Mouse (Mus musculus) limb, embryonic 13.5 days (tissue): ENCODE measurements around the gene Mast4. TPM values are rescaled to one million over a fixed set of nuclear protein-coding genes. Genes with fewer than 3 reads are reported as not detected.

ENCODE experiments used
- ATAC-seq: fragments of 200-750 bp; cut with Nextera tagmentation; 2 replicates; pipeline ENCODE4 v1.8.0; 2017; ENCODE audit warnings: low read depth, moderate number of reproducible peaks, moderate TSS enrichment; ENCODE audit not compliant: low FRiP score
- H3K27ac ChIP-seq: fragments of 300-500 bp; sonication (generic); 2 replicates; pipeline ENCODE4 v1.5.1; 2015; ENCODE audit warnings: inconsistent platforms, mild to moderate bottlenecking, moderate library complexity
- H3K27me3 ChIP-seq: fragments of 300-500 bp; sonication (generic); 2 replicates; pipeline ENCODE4 v1.6.1; 2015; ENCODE audit warnings: mild to moderate bottlenecking, inconsistent platforms
- H3K36me3 ChIP-seq: fragments of 300-500 bp; sonication (generic); 2 replicates; pipeline ENCODE4 v1.6.1; 2015; ENCODE audit warnings: inconsistent platforms, mild to moderate bottlenecking, moderate library complexity
- H3K4me1 ChIP-seq: fragments of 300-500 bp; sonication (generic); 2 replicates; pipeline ENCODE4 v1.6.1; 2015; ENCODE audit warnings: inconsistent platforms
- H3K4me2 ChIP-seq: fragments of 300-500 bp; sonication (generic); replicated peaks from 2 replicates; pipeline ENCODE4 v1.6.1; 2015; ENCODE audit warnings: inconsistent platforms, mild to moderate bottlenecking, moderate library complexity
- H3K4me3 ChIP-seq: fragments of 300-500 bp; sonication (generic); 2 replicates; pipeline ENCODE4 v1.5.1; 2015; ENCODE audit warnings: moderate library complexity, mild to moderate bottlenecking, inconsistent platforms
- H3K9ac ChIP-seq: fragments of 300-500 bp; sonication (generic); 2 replicates; pipeline ENCODE4 v1.6.1; 2015; ENCODE audit warnings: mild to moderate bottlenecking, inconsistent platforms
- H3K9me3 ChIP-seq: fragments of 300-500 bp; sonication (generic); 2 replicates; pipeline ENCODE4 v1.6.1; 2016; ENCODE audit warnings: inconsistent platforms
- WGBS: fragments of 180-500 bp; shearing (Covaris S2); methylation state at CpG from one replicate; pipeline ENCODE4 v1.1.7; 2015; 5-methylcytosine and 5-hydroxymethylcytosine counted together
- polyA plus RNA-seq: library from polyadenylated mRNA; unstranded; fragments of >200 nt; fragmentation: Nextera tagmentation; extraction: Ambion mirVana; gene quantifications from 2 replicates; pipeline ENCODE4 v1.2.1, GENCODE M21; 2015

The Mast4 gene
- polyA plus RNA-seq, 1 experiment from 2014 or later, result 23.2 TPM

GRCm38 (mm10) chr13:102691408-102692150 is 642.7 kb downstream of the Mast4 start:
- no peak overlapping the region for H3K4me2 ChIP-seq
- no peak overlapping the region for H3K9ac ChIP-seq
- no peak overlapping the region for H3K4me3 ChIP-seq
- H3K9me3 ChIP-seq, result no peaks in the 10 kb centered on the region
- H3K4me1 ChIP-seq, result no peaks in the 10 kb centered on the region
- no peak for ATAC-seq
- H3K36me3 ChIP-seq, result no peaks in the 10 kb centered on the region
- 76% methylated on average over 11 of the region's 11 CpGs for WGBS
- H3K27ac ChIP-seq, result no peak overlapping the region
- no peaks in the 10 kb centered on the region for H3K27me3 ChIP-seq

- Histone ChIP-seq H3K9me3 (no peaks in the 10 kb centered on the region), H3K36me3 (no peaks in the 10 kb centered on the region), H3K4me3 (no peak overlapping the region), H3K4me2 (no peak overlapping the region), H3K9ac (no peak overlapping the region), H3K27me3 (no peaks in the 10 kb centered on the region), H3K27ac (no peak overlapping the region), H3K4me1 (no peaks in the 10 kb centered on the region)
- no peak for ATAC-seq
- WGBS, result 83% methylated on average over 5 of the region's 5 CpGs
Observed at GRCm38 (mm10) chr13:102690184-102690583, 644.1 kb downstream of the Mast4 start.

- Histone ChIP-seq H3K4me1 (no peaks in the 10 kb centered on the region), H3K4me3 (no peak overlapping the region), H3K27me3 (no peaks in the 10 kb centered on the region), H3K36me3 (no peaks in the 10 kb centered on the region), H3K4me2 (no peak overlapping the region), H3K27ac (no peak overlapping the region), H3K9me3 (no peaks in the 10 kb centered on the region), H3K9ac (no peak overlapping the region)
- 79% methylated on average over 6 of the region's 6 CpGs for WGBS
- no peak for ATAC-seq
Observed at GRCm38 (mm10) chr13:102689201-102690090, 644.9 kb downstream of the Mast4 start.

GRCm38 (mm10) chr13:102688121-102688520 is 646.2 kb downstream of the Mast4 start:
- ATAC-seq, result no peak
- H3K36me3 ChIP-seq, result no peaks in the 10 kb centered on the region

GRCm38 (mm10) chr13:102684890-102685289 is 649.4 kb downstream of the Mast4 start:
- Histone ChIP-seq H3K9me3 (no peaks in the 10 kb centered on the region), H3K36me3 (no peaks in the 10 kb centered on the region), H3K4me3 (no peak overlapping the region), H3K9ac (no peak overlapping the region), H3K4me1 (no peaks in the 10 kb centered on the region), H3K27me3 (no peaks in the 10 kb centered on the region), H3K27ac (no peak overlapping the region), H3K4me2 (no peak overlapping the region)
- WGBS, result 74% methylated on average over 4 of the region's 4 CpGs
- no peak for ATAC-seq

More at GRCm38 (mm10) chr13:102688121-102688520, 646.2 kb downstream of the Mast4 start:
- Histone ChIP-seq H3K4me1 (no peaks in the 10 kb centered on the region), H3K4me2 (no peak overlapping the region), H3K27me3 (no peaks in the 10 kb centered on the region), H3K9ac (no peak overlapping the region), H3K27ac (no peak overlapping the region), H3K9me3 (no peaks in the 10 kb centered on the region), H3K4me3 (no peak overlapping the region)
- WGBS, result 88% methylated on average over 1 of the region's 1 CpGs
